Mouse (Mus musculus) neural tube, embryonic 14.5 days (tissue): Measurements from ENCODE around the gene Agbl1. TPM values are rescaled to one million over a fixed set of nuclear protein-coding genes. Genes with fewer than 3 reads are reported as not detected.
A peak's percentile ranks its signal among the peaks of the same experiment; 100 is the strongest.

Experiments
- ATAC-seq: fragments of 200-750 bp; cut with Nextera tagmentation; 2 replicates; pipeline ENCODE4 v1.8.0; 2017; ENCODE audit warnings: low read depth, mild to moderate bottlenecking, moderate TSS enrichment, moderate library complexity
- H3K27ac ChIP-seq: fragments of 300-500 bp; sonication (generic); 2 replicates; pipeline ENCODE4 v1.5.1; 2014; ENCODE audit warnings: low read depth, mild to moderate bottlenecking, control low read depth, low read length, moderate library complexity, mixed read lengths
- H3K27me3 ChIP-seq: fragments of 300-500 bp; sonication (generic); 2 replicates; pipeline ENCODE4 v1.6.1; 2014; ENCODE audit warnings: low read length; ENCODE audit not compliant: control insufficient read depth, insufficient read depth
- H3K36me3 ChIP-seq: fragments of 300-500 bp; sonication (generic); 2 replicates; pipeline ENCODE4 v1.6.1; 2014; ENCODE audit warnings: low read length, mixed read lengths; ENCODE audit not compliant: control insufficient read depth, insufficient read depth
- H3K4me1 ChIP-seq: fragments of 300-500 bp; sonication (generic); 2 replicates; pipeline ENCODE4 v1.6.1; 2014; ENCODE audit warnings: low read length; ENCODE audit not compliant: control insufficient read depth, insufficient read depth
- H3K4me2 ChIP-seq: fragments of 300-500 bp; sonication (generic); 2 replicates; pipeline ENCODE4 v1.6.1; 2014; ENCODE audit warnings: mild to moderate bottlenecking, low read depth, low read length, control low read depth
- H3K4me3 ChIP-seq: fragments of 300-500 bp; sonication (generic); 2 replicates; pipeline ENCODE4 v1.5.1; 2014; ENCODE audit warnings: low read depth, low read length, control low read depth, mixed read lengths
- H3K9ac ChIP-seq: fragments of 300-500 bp; sonication (generic); replicated peaks from 2 replicates; pipeline ENCODE4 v1.6.1; 2014; ENCODE audit warnings: low read depth, mild to moderate bottlenecking, control low read depth, low read length, mixed read lengths
- H3K9me3 ChIP-seq: fragments of 300-500 bp; sonication (generic); 2 replicates; pipeline ENCODE4 v1.6.1; 2016; ENCODE audit warnings: low read length; ENCODE audit not compliant: control insufficient read depth
- whole genome bisulfite sequencing: fragments of 180-500 bp; shearing (Covaris S2); extraction: QIAGEN DNeasy Blood & Tissue Kit; methylation state at CpG from one replicate; pipeline ENCODE4 v1.1.7; 2014; 5-methylcytosine and 5-hydroxymethylcytosine counted together
- polyA plus RNA-seq: library from polyadenylated mRNA; unstranded; fragments of >200 nt; fragmentation: Nextera tagmentation; extraction: Ambion mirVana; gene quantifications from 2 replicates; pipeline ENCODE4 v1.2.1, GENCODE M21; 2014

Gene Agbl1
- polyA plus RNA-seq, 1 experiment from 2014 or later, result 0.29 TPM

DNA sequence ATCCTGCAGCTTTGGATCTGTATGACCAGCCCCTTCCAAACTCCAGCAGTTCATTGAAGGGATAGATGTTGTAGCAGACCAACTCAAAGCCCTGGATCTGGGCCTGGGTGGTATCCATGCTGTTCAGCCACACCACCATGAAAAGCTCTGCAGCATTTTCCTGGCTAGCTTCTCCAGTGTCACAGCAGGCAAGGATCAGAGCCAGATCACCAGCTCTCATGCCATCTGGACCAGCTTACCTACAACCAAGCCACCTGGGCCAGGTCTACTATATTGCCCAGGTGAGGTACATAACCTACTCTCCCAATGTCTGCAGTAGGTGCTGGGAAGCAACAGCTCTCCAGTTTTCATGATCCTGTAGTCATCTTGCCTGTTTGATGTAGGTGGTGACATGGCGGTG lies 884.3 kb downstream of the Agbl1 start:
- Histone ChIP-seq H3K9me3 (no peaks in the 10 kb centered on the region), H3K9ac (no peak overlapping the region), H3K4me2 (no peak overlapping the region), H3K4me1 (no peaks in the 10 kb centered on the region), H3K4me3 (no peak overlapping the region), H3K27ac (no peak overlapping the region), H3K36me3 (no peaks in the 10 kb centered on the region), H3K27me3 (no peaks in the 10 kb centered on the region)
- 100% methylated on average over 1 of the region's 1 CpGs for WGBS
- no peak for ATAC-seq

DNA sequence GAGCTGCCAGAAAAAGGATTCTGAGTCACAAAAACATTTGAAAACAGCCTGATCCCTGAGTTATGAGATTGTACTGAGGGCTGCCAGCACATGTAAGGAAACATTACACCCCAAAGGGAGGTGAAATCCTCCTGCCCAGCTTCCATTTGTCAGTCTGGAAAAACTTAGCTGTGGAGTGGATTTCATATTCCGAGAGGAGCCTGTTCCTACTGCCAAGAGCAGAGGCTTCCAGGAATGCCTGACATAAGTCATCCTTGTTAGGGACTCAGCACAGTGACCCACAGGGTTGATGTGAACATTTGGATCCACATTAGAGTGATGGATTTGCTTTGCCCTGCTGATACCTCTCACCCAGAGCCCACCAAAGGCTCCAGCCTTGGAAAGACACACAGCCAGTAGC lies 899.4 kb downstream of the Agbl1 start:
- Histone ChIP-seq H3K4me1 (peaks cover 5% of the 10 kb centered on the region; the same call in 1 of the 2 replicates), H3K36me3 (no peaks in the 10 kb centered on the region), H3K4me3 (no peak overlapping the region), H3K27me3 (no peaks in the 10 kb centered on the region), H3K9me3 (no peaks in the 10 kb centered on the region), H3K9ac (no peak overlapping the region), H3K4me2 (no peak overlapping the region), H3K27ac (no peak overlapping the region)
- ATAC-seq, result no peak
- 43% methylated on average over 1 of the region's 1 CpGs for WGBS

GRCm38 (mm10) chr7:77131950-77132349 lies 902.3 kb downstream of the Agbl1 start:
- Histone ChIP-seq H3K4me2 (peak overlapping the region; percentile 33; the same call in 1 of the 2 replicates), H3K4me3 (no peak overlapping the region), H3K9ac (no peak overlapping the region), H3K9me3 (no peaks in the 10 kb centered on the region), H3K27ac (peak overlapping the region; percentile 48; the same call in 1 of the 2 replicates), H3K27me3 (no peaks in the 10 kb centered on the region), H3K36me3 (no peaks in the 10 kb centered on the region), H3K4me1 (peaks cover 5% of the 10 kb centered on the region; the same call in 1 of the 2 replicates)
- WGBS, result 16% methylated on average over 7 of the region's 7 CpGs
- ATAC-seq, result peak; percentile 78; the same call in 1 of the 2 replicates

- peak; percentile 87; the same call in 1 of the 2 replicates for ATAC-seq
- 56% methylated on average over 15 of the region's 15 CpGs for WGBS
- no peak overlapping the region for H3K4me3 ChIP-seq
- H3K27me3 ChIP-seq, result no peaks in the 10 kb centered on the region
- H3K27ac ChIP-seq, result no peak overlapping the region
- H3K36me3 ChIP-seq, result no peaks in the 10 kb centered on the region
- H3K4me2 ChIP-seq, result no peak overlapping the region
- no peak overlapping the region for H3K9ac ChIP-seq
- no peaks in the 10 kb centered on the region for H3K9me3 ChIP-seq
- H3K4me1 ChIP-seq, result peaks cover 5% of the 10 kb centered on the region; the same call in 1 of the 2 replicates
These were observed 903.1 kb downstream of the Agbl1 start for GRCm38 (mm10) chr7:77132615-77133420.

DNA sequence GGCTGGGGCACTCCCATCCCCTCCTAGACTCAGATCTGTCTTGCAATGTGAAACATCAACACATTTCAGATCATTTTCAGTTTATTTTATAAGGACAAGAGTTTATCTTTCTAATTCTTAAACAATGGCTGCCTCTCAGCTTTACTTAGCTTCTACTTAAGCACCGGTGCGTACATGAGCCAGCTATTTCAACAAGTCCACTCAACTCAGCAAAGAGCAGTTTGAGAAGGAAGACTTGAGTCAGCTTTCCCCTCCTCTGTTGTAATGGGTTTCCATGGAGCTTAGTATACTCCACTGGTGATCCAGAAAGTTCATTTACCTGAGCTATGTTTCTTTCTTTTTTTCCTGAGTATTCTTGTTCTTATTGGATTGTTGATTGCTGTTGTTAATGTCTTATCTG lies 905.2 kb downstream of the Agbl1 start:
- H3K27ac ChIP-seq, result no peak overlapping the region
- no peak overlapping the region for H3K9ac ChIP-seq
- no peaks in the 10 kb centered on the region for H3K27me3 ChIP-seq
- no peaks in the 10 kb centered on the region for H3K36me3 ChIP-seq
- peaks cover 5% of the 10 kb centered on the region; the same call in 1 of the 2 replicates for H3K4me1 ChIP-seq
- no peaks in the 10 kb centered on the region for H3K9me3 ChIP-seq
- 98% methylated on average over 2 of the region's 2 CpGs for WGBS
- H3K4me3 ChIP-seq, result no peak overlapping the region
- no peak for ATAC-seq
- no peak overlapping the region for H3K4me2 ChIP-seq

- Histone ChIP-seq H3K9me3 (no peaks in the 10 kb centered on the region), H3K27me3 (no peaks in the 10 kb centered on the region), H3K4me3 (no peak overlapping the region), H3K9ac (no peak overlapping the region), H3K27ac (no peak overlapping the region), H3K4me2 (no peak overlapping the region), H3K36me3 (no peaks in the 10 kb centered on the region), H3K4me1 (no peaks in the 10 kb centered on the region)
- no peak for ATAC-seq
These were observed 909.0 kb downstream of the Agbl1 start for GRCm38 (mm10) chr7:77138707-77139106.

- H3K27ac ChIP-seq, result no peak overlapping the region
- peaks cover 7% of the 10 kb centered on the region; the same call in 1 of the 2 replicates for H3K4me1 ChIP-seq
- no peak overlapping the region for H3K4me3 ChIP-seq
- H3K4me2 ChIP-seq, result no peak overlapping the region
- no peaks in the 10 kb centered on the region for H3K27me3 ChIP-seq
- 87% methylated on average over 3 of the region's 3 CpGs for WGBS
- no peak for ATAC-seq
- H3K9me3 ChIP-seq, result no peaks in the 10 kb centered on the region
- no peaks in the 10 kb centered on the region for H3K36me3 ChIP-seq
- H3K9ac ChIP-seq, result no peak overlapping the region
These were observed 917.8 kb downstream of the Agbl1 start for GRCm38 (mm10) chr7:77147527-77147926.

DNA sequence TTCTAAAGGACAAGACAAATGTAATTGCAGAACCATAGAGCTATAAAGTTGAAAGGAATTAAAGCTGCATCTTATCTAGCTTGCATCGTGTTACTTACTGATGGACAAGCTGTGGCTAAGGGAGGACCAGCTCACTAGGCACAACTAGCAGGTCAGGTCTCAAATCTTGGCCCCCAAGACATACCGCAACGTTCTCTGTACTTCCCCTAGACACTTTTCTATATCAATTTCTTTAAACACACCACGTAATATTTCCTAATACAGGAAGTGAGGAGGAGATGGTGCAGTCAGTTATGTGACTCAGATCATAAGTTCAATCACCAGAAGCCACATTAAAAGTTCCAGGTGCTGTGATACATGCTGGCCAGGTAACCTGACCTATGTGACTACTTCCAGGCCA lies 919.1 kb downstream of the Agbl1 start:
- Histone ChIP-seq H3K9me3 (no peaks in the 10 kb centered on the region), H3K4me2 (no peak overlapping the region), H3K9ac (no peak overlapping the region), H3K4me1 (peaks cover 8% of the 10 kb centered on the region; the same call in 1 of the 2 replicates), H3K4me3 (no peak overlapping the region), H3K27ac (no peak overlapping the region), H3K27me3 (no peaks in the 10 kb centered on the region), H3K36me3 (no peaks in the 10 kb centered on the region)
- WGBS, result 75% methylated on average over 4 of the region's 4 CpGs
- no peak for ATAC-seq

GRCm38 (mm10) chr7:77149846-77150245 lies 920.2 kb downstream of the Agbl1 start:
- Histone ChIP-seq H3K27ac (no peak overlapping the region), H3K4me3 (no peak overlapping the region), H3K27me3 (no peaks in the 10 kb centered on the region), H3K4me1 (peaks cover 8% of the 10 kb centered on the region; the same call in 1 of the 2 replicates), H3K9ac (no peak overlapping the region), H3K4me2 (no peak overlapping the region), H3K36me3 (no peaks in the 10 kb centered on the region), H3K9me3 (no peaks in the 10 kb centered on the region)
- 68% methylated on average over 2 of the region's 2 CpGs for WGBS
- no peak for ATAC-seq
